Mouse (Mus musculus) neural tube, embryonic 14.5 days (tissue): ENCODE data around the gene Dclk1. TPM values are rescaled to one million over a fixed set of nuclear protein-coding genes. Genes with fewer than 3 reads are reported as not detected.
"Not testable (repeated sequence)": the region's sequence is repeated elsewhere in the genome, so short reads cannot be mapped to it uniquely, and the experiment has no call there.

Experiments
- ATAC-seq: fragments of 200-750 bp; cut with Nextera tagmentation; 2 replicates; pipeline ENCODE4 v1.8.0; 2017; ENCODE audit warnings: low read depth, mild to moderate bottlenecking, moderate TSS enrichment, moderate library complexity
- H3K27ac ChIP-seq: fragments of 300-500 bp; sonication (generic); 2 replicates; pipeline ENCODE4 v1.5.1; 2014; ENCODE audit warnings: low read depth, mild to moderate bottlenecking, control low read depth, low read length, moderate library complexity, mixed read lengths
- H3K27me3 ChIP-seq: fragments of 300-500 bp; sonication (generic); 2 replicates; pipeline ENCODE4 v1.6.1; 2014; ENCODE audit warnings: low read length; ENCODE audit not compliant: control insufficient read depth, insufficient read depth
- H3K36me3 ChIP-seq: fragments of 300-500 bp; sonication (generic); 2 replicates; pipeline ENCODE4 v1.6.1; 2014; ENCODE audit warnings: low read length, mixed read lengths; ENCODE audit not compliant: control insufficient read depth, insufficient read depth
- H3K4me1 ChIP-seq: fragments of 300-500 bp; sonication (generic); 2 replicates; pipeline ENCODE4 v1.6.1; 2014; ENCODE audit warnings: low read length; ENCODE audit not compliant: control insufficient read depth, insufficient read depth
- H3K4me2 ChIP-seq: fragments of 300-500 bp; sonication (generic); 2 replicates; pipeline ENCODE4 v1.6.1; 2014; ENCODE audit warnings: mild to moderate bottlenecking, low read depth, low read length, control low read depth
- H3K4me3 ChIP-seq: fragments of 300-500 bp; sonication (generic); 2 replicates; pipeline ENCODE4 v1.5.1; 2014; ENCODE audit warnings: low read depth, low read length, control low read depth, mixed read lengths
- H3K9ac ChIP-seq: fragments of 300-500 bp; sonication (generic); replicated peaks from 2 replicates; pipeline ENCODE4 v1.6.1; 2014; ENCODE audit warnings: low read depth, mild to moderate bottlenecking, control low read depth, low read length, mixed read lengths
- H3K9me3 ChIP-seq: fragments of 300-500 bp; sonication (generic); 2 replicates; pipeline ENCODE4 v1.6.1; 2016; ENCODE audit warnings: low read length; ENCODE audit not compliant: control insufficient read depth
- WGBS: fragments of 180-500 bp; shearing (Covaris S2); extraction: QIAGEN DNeasy Blood & Tissue Kit; methylation state at CpG from one replicate; pipeline ENCODE4 v1.1.7; 2014; 5-methylcytosine and 5-hydroxymethylcytosine counted together
- polyA plus RNA-seq: library from polyadenylated mRNA; unstranded; fragments of >200 nt; fragmentation: Nextera tagmentation; extraction: Ambion mirVana; gene quantifications from 2 replicates; pipeline ENCODE4 v1.2.1, GENCODE M21; 2014

Dclk1 gene
- polyA plus RNA-seq, result 276 and 297 TPM in 2 replicates

DNA sequence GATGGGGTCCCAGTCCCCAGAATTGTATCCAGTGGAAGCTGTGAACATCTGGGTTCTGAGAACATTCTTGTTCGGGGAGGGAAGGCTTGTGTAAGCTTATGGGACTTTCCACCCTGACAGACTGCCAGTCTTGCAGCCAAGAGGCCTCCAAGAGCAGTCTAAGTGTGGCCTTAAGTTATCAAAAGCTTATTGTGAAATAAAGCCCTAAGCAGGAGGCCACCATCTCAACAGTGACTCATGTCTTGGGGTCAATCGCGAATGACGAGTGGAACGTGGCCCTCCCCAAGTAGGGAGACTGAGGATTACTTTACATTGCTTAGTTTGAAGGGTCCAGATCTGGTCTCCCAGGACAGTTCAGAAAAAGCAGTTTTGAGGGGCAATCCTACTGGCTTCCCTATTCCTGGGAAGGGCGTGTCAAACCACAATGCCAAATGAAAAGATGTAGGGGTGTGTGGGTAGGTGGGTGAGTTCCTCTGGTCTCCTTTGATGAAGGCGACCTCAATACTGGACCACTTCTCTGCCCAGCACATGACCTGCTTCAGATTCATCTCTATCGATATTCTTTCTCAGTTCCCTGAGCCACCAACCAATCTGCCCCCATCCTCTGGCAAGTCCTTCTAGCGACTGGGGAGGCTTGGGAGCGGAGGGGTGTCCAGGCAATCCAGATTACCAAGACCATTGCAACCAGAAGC, at the start of gene Dclk1:
TSS of gene Dclk1 (plus strand) at position 635 of the 692 bp plus-strand sequence.
- Histone ChIP-seq H3K27me3 (no peaks in the 10 kb centered on the region), H3K9me3 (no peaks in the 10 kb centered on the region), H3K27ac (peak within 1 kb of the TSS; percentile 98), H3K4me1 (peaks cover 17% of the 10 kb centered on the region), H3K4me3 (peak within 1 kb of the TSS; percentile 88), H3K36me3 (no peaks in the 10 kb centered on the region), H3K4me2 (peak within 1 kb of the TSS; percentile 68), H3K9ac (peak within 1 kb of the TSS; percentile 99)
- WGBS, result 35% methylated on average over 10 of the region's 10 CpGs
- ATAC-seq, result no peak; the same call in 1 of the 2 replicates

DNA sequence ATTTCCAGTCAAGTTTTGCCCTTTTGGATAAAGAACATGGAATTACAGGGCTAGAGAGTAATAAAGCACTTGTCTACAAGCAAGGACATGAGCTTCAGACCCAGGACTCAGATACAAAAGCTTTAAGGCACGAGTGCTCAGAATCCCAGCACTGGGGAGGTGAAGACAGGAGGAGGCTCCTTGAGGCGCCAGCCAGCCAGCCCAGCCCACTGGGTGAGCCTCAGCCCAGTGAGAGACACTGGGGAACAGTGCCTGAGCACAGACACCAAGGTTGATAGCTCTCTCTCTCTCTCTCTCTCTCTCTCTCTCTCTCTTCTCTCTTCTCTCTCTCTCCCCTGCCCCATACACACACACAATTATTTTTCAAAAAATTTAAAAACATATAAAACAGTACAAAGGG, 48.8 kb upstream of the Dclk1 start:
- ATAC-seq, result no peak
- H3K27me3 ChIP-seq, result no peaks in the 10 kb centered on the region
- no peak overlapping the region for H3K4me2 ChIP-seq
- 67% methylated on average over 2 of the region's 2 CpGs for WGBS
- H3K36me3 ChIP-seq, result no peaks in the 10 kb centered on the region
- H3K9me3 ChIP-seq, result no peaks in the 10 kb centered on the region
- no peak overlapping the region for H3K4me3 ChIP-seq
- no peak overlapping the region for H3K9ac ChIP-seq
- no peak overlapping the region for H3K27ac ChIP-seq
- H3K4me1 ChIP-seq, result no peaks in the 10 kb centered on the region

DNA sequence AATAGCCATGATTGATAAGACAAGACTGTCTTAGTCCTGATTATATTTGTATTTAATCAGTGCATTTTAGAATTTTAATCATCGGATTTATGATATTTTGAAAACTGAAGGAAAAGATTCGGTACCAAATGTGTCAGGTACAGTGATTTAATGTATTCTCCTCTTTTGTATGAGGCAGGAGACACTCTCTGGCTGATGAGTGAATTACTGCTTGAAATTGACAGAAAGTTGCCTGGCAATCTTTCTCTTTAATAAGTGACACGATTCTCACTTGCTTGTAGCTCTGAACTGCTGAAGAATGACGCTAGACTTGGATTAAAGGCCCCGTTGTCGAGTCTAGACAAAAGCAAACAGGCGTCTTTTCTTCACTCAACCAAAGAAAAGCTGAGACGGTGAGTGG, 47.4 kb upstream of the Dclk1 start:
- WGBS, result 63% methylated on average over 8 of the region's 8 CpGs
- H3K9me3 ChIP-seq, result no peaks in the 10 kb centered on the region
- H3K27ac ChIP-seq, result no peak overlapping the region
- ATAC-seq, result no peak
- no peaks in the 10 kb centered on the region for H3K4me1 ChIP-seq
- no peaks in the 10 kb centered on the region for H3K27me3 ChIP-seq
- no peak overlapping the region for H3K4me2 ChIP-seq
- no peak overlapping the region for H3K9ac ChIP-seq
- H3K4me3 ChIP-seq, result no peak overlapping the region
- H3K36me3 ChIP-seq, result no peaks in the 10 kb centered on the region

DNA sequence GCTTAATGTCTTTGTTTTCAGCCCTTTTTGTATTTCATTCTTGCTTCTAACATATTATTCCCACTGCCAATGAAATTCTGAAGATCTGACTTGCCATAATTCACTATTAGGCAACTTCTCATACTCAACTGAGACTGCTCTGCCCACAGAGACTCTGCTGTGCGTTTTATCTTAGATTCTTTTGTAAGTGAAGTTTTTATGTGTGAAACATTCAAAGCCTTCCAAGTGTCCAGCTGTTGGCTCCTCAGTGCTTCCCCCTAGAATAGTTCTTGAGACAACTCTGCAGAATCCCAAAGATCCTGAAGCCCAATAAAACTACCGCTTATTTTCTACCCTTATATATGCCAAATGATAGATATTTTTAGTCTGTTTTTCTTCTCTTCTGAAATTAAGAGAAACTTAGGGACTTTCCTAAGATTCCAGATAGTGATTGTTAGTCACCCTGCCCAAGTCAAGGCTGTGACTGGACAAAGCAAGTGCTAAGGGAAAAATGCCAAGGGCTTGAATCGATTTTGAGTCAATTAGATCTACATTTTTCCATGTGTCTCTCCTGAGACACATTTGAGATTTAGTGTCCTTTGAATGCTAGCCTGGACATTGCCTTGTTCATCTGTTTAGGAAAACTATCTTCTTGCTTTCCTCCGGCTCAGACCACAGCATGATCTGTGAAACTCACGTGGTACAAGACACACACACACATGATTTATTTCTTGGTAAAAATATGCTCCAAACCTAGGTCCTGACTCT, 46.4 kb upstream of the Dclk1 start:
- WGBS, result 76% methylated on average over 5 of the region's 5 CpGs
- no peak for ATAC-seq
- Histone ChIP-seq H3K36me3 (no peaks in the 10 kb centered on the region), H3K4me3 (no peak overlapping the region), H3K9ac (no peak overlapping the region), H3K4me2 (no peak overlapping the region), H3K27me3 (no peaks in the 10 kb centered on the region), H3K4me1 (no peaks in the 10 kb centered on the region), H3K27ac (no peak overlapping the region), H3K9me3 (no peaks in the 10 kb centered on the region)

DNA sequence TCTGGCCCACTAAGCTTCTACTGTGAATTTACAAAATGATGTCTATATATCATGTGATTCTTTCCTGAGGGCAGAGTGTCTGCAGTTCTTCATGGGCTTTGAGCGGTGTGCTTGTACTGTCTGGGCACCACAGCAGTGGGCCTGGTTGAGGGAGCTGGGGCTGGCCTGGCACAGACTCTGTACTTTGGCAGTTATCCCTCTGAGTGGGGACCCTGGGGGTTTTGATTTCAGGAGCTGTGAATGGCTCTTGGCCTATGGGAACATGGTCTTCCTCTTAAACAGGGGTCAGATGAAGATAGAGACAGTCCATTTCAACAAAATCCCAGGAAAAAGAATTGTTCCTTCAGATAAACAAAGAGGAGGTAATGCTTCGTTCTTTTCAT, 45.8 kb upstream of the Dclk1 start:
- Histone ChIP-seq H3K4me3 (no peak overlapping the region), H3K27ac (no peak overlapping the region), H3K4me1 (no peaks in the 10 kb centered on the region), H3K9me3 (no peaks in the 10 kb centered on the region), H3K4me2 (no peak overlapping the region), H3K27me3 (no peaks in the 10 kb centered on the region), H3K36me3 (no peaks in the 10 kb centered on the region), H3K9ac (no peak overlapping the region)
- 74% methylated on average over 2 of the region's 2 CpGs for WGBS
- ATAC-seq, result no peak

DNA sequence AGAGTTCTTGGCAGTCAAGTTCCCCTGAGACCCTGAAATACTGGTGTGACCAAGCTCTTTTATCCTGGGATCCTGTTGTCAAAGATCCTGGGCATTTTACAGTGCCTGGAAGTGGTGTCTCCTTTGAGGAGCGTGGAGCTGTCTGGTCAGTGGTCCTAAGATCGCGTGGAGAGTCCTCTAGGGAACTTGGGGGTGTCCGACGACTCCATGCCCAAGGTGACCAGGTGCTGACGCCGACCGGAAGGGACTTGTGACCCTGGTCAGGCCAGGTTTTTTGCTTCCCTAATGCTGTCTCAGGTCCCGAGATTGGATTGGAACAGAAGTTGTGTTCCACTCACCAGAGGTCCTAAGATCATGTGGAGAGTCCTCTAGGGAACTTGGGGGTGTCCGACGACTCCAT, 38.5 kb upstream of the Dclk1 start:
- 91% methylated on average over 11 of the region's 11 CpGs for WGBS
- not testable (repeated sequence) for H3K4me1 ChIP-seq, H3K9me3 ChIP-seq, H3K27me3 ChIP-seq, H3K36me3 ChIP-seq, H3K27ac ChIP-seq, H3K4me3 ChIP-seq, H3K4me2 ChIP-seq, H3K9ac ChIP-seq, ATAC-seq

DNA sequence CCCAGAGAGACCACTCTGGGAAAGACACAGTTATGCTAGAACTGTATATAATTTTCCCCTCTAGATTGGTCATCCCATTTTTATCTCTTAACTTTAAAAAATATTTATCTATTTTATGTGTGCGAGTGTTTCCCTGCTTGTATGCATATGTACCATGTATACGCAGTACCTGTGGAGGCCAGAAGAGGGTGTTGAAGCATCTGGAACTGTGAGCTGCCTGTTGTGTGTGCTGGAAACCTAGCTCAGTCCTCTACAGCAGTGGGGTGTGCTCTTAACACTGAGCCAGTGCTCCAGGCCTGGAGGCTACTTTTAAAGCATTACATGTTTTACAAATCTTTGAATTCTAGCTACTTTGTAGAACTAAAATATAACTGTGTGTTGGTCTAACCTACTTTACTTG, 35.8 kb upstream of the Dclk1 start:
- H3K4me1 ChIP-seq, result no peaks in the 10 kb centered on the region
- H3K27ac ChIP-seq, result no peak overlapping the region
- no peaks in the 10 kb centered on the region for H3K27me3 ChIP-seq
- no peaks in the 10 kb centered on the region for H3K9me3 ChIP-seq
- WGBS, result 96% methylated on average over 2 of the region's 2 CpGs
- H3K4me3 ChIP-seq, result no peak overlapping the region
- H3K9ac ChIP-seq, result no peak overlapping the region
- H3K4me2 ChIP-seq, result no peak overlapping the region
- ATAC-seq, result no peak
- H3K36me3 ChIP-seq, result no peaks in the 10 kb centered on the region

DNA sequence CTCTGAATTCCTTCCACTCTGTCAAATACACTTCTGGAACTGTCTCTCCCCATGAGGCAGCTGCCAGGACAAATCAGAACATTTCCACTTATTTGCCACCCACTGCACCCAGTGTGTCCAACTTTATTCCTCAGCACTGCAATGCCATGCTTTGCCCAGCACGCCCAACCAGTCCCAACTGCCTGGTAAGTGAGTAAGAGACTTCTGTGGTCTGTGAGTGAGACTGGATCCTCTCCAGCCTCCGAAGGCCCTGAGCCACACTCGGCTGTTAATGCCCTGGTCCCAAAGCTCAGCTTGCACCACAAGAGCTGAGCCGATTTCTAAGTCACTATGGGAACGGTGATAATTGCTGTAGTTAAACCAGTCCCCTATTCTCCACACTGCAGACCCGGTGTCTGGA, 34.5 kb upstream of the Dclk1 start:
- no peak overlapping the region for H3K4me2 ChIP-seq
- no peaks in the 10 kb centered on the region for H3K4me1 ChIP-seq
- ATAC-seq, result no peak; the same call in 1 of the 2 replicates
- H3K36me3 ChIP-seq, result no peaks in the 10 kb centered on the region
- no peak overlapping the region for H3K4me3 ChIP-seq
- H3K9me3 ChIP-seq, result no peaks in the 10 kb centered on the region
- H3K27me3 ChIP-seq, result no peaks in the 10 kb centered on the region
- no peak overlapping the region for H3K9ac ChIP-seq
- H3K27ac ChIP-seq, result no peak overlapping the region
- WGBS, result 55% methylated on average over 6 of the region's 6 CpGs

DNA sequence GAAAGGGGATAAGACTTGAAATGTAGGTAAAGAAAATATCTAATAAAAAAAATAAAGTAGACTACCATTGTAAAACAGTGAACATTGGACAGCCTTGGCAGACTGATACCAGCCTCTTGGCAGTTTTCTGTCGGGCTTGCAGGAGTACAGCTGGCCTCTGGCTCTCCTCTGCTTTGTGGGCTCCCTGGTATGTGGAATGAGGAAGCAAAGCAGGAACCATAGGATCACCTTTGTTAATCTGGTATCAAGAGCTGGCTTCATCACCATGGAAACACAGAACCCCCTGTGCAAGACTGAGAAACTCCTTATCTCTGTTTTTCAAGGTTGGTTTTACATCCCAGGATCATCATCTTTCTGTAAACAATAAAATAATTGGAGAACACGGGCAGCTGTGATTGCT, 29.9 kb upstream of the Dclk1 start:
- H3K9me3 ChIP-seq, result no peaks in the 10 kb centered on the region
- no peak for ATAC-seq
- 48% methylated on average over 2 of the region's 2 CpGs for WGBS

More for the DNA sequence above, 29.9 kb upstream of the Dclk1 start:
- H3K9ac ChIP-seq, result no peak overlapping the region
- H3K4me2 ChIP-seq, result no peak overlapping the region
- no peaks in the 10 kb centered on the region for H3K36me3 ChIP-seq
- no peaks in the 10 kb centered on the region for H3K27me3 ChIP-seq
- H3K27ac ChIP-seq, result no peak overlapping the region
- 0 out of 2 replicates have a peak, but pooled peaks cover 3% of the 10 kb centered on the region for H3K4me1 ChIP-seq
- no peak overlapping the region for H3K4me3 ChIP-seq
